Mouse (Mus musculus): ENCODE measurements around the gene Akt2.

Akt2 gene

DNA sequence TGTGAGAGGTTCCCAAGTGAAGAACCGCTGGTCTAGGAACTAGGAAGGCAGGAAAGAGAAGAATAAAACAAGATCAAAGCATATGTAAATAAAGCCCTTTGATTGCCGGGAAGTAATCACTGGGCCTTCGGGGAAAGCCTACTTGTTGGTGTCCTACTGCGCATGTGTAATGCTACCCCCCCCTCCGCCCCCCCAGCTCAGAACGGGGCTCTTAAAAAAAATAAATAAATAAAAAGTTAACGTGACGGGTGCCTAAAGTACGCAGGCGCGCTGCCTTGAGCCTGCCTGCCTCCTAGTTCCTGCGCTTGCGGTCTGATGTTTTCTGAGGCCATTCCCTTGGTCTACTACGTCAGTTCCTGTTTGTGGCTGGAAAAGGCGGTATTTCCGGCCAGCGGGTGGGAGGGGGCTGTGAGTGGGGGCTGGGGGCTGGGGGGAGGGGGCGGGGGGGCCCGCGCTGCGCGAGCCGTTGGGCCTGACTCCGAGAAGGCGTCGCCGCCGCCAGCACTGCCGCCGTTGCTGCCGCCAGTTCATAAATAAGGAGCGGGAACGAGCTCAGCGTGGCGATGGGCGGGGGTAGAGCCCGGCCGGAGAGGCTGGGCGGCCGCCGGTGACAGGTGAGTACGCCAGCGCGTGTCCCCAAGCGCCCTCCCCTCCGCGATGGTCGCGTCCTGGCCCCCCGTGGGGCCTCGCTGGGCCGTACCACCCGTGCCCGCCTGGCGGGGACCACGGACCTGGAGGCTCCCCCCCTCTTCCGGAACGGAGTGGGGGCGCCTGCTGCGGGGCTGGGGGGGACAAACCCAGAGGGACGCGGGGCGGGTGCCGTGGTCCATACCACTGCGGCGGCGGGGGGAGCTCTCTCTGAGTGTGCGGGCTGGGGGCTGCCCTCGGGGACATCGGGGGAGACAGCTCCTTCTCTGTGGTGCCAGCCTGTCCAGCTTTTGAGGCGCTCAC, at the start of gene Akt2:
TSS of gene Akt2 (plus strand) at position 287 of the 951 bp plus-strand sequence.
- DNase-seq: peak; percentile 96 to 98

DNA sequence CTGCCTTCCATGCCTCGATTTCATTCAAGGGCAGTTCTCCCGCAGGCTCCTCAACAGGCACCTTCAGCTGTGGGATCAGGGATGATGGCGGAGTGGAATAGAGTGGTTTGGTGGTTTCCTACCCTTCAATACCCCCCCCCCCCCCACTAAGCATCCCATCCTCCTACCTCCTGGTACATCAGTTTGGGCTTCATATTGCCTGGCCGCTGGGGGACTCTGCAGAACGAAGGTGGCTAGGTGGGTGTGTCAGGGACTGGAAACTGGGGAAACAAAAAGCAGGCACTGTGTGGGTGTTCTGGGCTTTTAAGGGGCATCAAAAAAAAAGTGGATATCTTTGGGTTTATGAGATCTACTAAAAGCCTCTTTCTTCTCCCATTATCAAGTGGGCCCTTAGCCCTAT, 49.4 kb upstream of the Akt2 start:
- DNase-seq: no peak

DNA sequence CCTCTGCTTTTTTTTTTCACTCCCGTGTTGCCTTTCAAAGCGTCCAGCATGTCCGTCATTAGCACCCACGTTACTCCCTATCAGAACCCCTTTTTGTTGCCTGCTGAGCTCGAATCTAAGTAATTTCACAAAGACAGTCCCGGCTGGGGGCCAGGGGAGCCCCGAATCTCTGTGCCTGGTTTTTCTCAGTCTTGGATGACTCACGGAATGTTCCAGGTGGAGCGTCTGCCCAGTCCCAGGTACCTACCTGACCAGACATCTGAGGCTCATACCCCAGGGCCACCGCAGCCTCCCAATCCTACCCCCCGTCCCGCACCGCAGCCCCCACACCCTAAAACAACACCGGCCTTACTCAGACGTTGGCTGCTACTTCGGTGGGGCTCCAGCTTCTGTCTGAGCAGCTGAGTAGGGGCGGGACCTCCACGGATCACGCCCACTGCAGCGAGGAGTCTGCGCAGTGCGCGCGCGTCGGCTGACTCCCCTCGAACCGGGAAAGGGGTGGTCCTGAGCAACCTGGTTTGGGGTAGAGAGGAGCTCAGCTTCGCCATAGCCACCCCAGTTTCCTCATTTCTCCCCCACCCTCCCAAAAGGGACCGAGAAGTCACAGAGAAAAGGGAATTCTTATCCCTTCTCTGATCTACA, 48.8 kb upstream of the Akt2 start:
- DNase-seq: peak; percentile 76 to 84

DNA sequence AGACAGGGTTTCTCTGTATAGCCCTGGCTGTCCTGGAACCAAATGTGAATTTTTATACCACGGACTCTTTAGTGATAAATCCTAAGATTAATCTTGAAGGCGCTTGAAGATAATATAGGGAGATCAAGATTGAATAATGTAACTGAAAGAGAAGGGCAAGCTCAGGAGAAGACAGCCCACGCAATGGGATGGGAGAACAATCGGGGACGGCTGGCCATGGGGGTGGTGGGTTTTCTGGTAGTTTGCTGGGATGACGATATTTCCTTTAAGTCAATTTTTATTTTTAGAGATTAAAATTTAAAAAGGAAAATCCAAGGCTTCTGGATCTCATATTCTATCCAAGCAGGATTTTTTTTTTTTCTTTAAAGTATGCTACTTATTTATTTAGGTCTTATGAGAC, 48.3 kb upstream of the Akt2 start:
- no peak for DNase-seq

DNA sequence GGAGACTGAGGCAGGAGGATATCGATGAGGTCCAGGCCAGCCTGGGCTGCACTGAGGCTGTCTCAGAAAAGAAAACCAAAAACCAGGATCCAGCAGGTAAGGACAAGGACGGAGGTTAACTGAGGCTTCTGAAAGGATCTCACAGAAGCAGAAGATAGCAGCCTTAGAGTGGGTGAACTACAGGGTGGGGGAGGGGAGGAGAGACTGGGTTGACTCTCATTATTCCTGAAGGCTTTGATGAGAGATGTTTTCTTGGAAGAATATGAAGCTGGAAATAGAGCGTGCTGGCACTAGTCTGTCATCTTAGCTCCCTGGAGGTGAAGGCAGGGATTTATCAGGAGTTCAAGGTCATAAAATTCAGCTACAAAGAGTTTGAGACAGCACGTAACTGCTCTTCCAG, 47.5 kb upstream of the Akt2 start:
- no peak for DNase-seq

DNA sequence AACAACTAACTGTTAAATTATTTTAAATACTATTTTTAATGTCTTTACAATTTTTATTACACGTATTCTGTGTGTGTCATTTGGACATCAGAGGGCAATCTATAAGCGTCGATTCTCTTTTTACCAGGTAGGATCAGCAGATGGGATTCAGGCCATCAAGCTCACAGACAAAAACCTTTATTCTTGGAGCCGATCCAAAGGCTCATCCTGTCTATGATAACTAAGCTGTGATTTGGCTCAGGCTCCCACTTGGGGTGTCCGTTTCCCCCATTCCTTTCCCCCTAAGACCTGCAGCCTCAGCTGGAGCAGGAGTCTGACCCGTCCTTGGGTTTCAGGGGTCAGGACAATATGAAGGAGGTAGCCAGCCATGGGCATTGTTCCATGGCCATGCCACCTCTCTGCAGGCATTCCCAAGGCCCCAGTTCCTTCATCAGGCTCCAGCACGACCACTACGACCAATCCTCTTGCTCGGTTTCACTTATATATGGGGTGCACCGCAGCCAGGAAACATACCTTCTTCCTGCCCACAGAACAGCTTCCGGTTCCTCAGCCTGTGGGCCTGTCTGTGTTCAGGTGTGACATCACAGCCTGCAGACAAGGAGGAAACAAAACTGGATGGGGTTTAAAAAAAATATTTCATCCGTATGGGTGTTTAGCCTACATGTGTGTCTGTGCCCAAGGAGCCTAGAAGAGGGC, 46.5 kb upstream of the Akt2 start:
- no peak for DNase-seq

DNA sequence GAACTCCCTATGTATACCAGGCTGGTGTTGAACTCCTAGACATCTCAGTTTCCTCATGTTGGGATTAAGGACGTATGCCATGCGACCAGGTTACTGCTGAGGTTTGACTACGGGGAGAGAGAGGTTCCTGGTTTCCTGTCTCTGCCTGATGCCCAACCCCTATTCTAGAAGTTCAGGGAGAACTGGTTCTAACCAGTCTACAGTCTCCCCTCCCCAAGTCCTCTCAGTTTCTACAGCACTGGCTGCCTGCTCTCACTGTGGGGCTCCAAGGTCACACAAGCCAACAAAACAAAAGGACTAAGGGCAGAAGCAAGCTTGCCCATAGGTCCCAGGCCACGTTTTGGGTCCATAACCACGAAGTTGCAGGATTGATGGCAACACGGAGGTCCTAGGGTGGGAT, 41.8 kb upstream of the Akt2 start:
- no peak for DNase-seq

DNA sequence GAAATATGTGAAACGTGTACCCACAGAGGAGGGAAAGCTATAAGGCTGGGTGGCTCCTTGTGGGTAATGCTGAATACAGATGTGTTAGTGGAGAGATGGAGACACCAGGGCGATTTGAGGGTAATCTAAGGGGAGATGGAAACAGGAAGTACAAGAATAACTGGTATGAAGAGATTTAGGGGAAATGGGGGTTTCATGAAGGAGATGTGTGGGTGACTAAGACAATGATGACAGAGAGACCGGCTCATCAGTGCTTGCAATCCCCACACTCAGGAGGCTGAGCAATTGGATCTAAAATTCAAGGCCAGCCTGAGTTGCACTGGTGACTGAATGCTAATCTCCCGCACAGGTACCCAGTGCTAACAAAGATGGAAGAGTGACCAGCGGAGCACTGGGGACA, 39.3 kb upstream of the Akt2 start:
- no peak for DNase-seq

DNA sequence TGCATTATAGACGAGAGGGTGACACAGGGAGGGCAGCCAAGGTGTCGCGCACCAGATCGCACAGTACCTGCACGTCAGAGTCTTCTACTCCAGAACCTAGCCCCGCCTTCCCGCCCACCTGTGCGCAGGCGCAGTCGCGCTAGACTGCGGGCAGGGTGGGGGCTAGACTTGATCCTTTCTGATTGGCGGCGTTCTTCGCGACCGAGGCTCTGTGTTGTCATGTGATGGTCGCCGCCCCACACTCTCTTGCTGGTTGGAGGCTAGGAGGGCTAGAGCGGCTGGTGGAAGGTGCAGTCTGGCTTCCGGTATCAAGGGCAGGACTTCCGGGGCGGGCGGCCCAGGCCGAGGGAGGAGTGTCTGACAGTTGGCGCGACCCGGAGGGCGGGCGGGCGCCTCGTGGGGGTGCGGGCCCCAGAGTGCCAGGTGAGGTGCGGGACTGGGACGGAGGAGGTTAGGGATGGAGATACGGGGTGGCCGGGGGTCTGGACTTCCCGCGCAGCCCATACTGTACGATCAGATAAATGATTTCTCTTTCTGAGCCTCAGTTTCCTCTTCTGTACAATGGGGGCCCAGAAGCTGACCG, 38.3 kb upstream of the Akt2 start, which contains the start of the genes Pld3 and 2310022A10Rik:
TSS of gene Pld3 (minus strand) at position 288 of the 583 bp plus-strand sequence.
TSS of gene 2310022A10Rik (plus strand) at position 303 of the 583 bp plus-strand sequence.
- DNase-seq: peak; percentile 95 to 98

DNA sequence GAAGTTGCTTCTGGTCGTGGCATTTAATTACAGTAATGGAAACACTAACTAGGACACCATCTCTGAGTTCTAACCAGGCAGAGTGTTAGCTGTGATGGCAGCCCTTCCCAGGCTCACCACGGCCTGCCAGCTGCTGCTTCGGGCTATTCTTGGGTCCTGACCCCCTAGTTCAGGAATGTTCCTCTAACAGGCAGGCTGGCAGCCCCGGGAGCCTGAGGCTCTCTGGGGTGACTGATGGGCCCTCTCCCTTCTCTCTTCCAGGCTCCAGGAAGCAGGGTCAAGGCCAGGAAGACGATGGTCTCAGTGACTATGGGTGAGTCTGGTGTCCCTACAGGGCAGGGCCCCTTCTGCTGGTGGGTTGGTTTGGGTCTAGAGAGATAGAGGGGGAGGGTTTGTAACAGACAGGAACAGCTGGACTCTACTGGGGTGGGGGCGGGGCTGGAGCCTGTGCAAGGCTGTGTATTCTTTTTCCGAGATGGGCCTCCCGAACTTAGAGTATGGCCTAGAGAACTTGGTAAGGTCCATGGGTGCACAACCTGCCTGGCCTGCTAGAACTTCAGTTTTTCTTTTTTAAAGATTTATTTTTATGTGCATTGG, 31.0 kb upstream of the Akt2 start:
- DNase-seq: no peak

DNA sequence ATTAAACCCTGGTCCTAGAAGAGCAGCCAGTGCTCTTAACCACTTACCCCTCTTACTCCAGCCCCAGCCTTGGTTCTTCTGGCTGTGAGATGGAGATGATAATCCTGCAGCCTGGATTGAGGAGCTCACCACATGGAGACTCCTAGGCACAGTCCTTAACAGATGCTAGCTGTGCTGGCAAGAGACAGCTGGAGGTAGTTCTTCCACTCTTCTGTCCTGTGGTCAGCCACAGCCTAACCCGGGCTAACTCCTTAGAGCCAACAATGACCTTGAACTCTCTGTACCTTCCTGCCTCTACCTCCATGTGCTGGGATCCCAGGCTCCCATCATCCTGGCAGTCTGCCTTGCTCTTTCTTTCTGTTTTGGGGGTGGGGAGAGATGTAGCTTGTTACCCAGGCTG, 30.4 kb upstream of the Akt2 start:
- DNase-seq: no peak

DNA sequence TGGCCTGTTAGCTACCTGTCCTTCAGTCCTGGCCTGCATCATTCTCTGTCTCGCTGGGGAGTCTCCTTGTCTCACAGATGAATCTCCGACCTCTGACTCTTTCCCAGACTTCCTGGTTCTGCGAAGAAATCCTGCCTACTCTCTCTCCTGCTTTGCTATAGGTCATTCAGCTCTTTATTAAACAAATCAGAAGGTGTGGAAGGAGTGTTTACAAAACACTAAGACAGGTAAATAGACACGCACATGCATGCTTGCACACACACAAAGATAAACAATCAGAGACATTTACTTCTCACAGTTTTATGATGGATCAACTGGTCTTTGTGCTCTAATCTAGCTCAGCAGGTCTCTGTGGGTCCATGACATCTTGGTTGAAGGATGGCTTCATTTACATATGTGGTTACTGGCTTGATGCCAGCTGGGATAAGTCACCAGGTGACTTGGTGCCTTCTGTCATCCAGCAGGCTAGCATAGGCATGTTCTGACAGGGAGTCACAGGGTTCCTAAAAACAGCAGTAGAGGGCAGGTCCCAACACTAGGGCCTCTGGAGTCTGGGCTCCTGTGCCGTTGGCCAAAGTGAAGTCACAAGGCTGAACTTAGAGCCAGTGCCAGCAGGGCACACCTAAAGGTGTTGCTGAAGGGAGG, 21.6 kb upstream of the Akt2 start:
- DNase-seq: peak in 1 of 2 experiments; percentile 26

DNA sequence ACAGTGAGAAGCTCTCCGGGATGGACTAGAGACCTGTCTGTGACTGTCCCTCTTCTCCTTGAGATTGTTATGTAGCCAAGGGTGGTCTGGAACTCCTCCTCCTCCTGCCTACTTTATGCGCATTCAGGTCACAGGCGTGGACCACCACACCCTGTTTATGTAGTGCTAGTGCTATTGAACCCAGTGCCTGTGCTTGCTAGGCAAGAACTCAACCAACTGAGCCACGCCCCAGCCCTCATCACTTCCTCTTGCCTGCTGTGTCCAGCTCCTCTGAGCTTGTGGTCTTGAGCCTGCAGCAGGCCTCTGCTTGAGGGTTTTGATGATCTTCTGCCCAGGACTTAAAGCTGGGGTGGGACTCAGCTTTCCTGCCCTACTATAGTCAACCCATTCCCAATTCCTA, 19.2 kb upstream of the Akt2 start:
- no peak for DNase-seq

DNA sequence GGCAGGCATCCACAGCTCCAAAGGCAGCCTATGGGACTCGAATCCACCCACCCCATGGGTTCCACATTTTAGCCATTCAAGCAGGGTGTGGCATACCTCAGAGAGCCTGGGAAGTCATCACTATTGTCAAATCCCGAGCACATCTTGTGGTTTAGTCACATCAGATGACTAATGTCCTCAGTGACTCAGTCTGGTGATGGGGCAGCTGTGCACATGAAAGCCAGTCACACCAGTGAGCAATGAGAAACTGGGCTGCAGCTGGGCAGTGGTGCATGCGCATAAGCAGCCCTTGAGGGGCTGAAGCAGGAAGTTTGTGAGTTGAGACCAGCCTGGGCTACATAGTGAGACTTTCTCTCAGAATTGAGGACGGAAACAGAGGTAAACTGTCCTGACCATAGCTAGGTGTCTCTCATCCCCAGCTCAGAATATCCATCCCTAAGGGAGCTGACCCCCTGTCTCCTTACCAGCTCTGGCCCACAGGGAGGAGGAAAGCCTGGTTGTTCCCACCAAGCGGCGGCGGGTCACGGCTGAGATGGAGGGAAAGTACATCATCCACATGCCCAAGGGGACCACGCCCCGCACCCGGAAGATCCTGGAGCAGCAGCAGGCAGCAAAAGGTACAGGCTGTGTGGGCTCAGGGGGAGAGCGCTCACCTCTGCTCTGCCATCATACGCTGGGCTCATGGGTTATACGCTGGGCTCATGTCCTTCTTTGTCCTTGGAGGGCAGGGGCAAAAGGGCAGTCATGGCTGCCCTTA, 17.1 kb upstream of the Akt2 start:
- no peak for DNase-seq

DNA sequence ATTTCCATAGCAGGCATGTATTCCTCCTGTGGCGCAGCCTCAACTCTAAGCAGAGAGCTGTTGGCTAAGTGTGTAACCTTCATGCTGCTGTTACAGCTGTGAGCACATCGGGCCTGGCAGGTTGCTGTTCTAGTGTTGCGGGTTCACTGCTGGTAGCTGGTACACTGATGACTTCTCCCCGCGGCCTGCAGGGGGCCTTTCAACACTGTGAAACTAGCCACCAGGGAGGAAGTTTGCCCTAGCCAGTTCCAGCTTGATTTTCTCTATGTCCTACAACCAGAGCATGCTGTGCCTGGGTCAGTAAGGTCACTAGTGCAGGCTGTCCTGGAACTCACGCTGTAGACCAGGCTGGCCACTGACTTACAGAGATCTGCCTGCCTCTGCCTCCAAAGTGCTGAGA, 14.4 kb upstream of the Akt2 start:
- peak; percentile 57 to 63 for DNase-seq

DNA sequence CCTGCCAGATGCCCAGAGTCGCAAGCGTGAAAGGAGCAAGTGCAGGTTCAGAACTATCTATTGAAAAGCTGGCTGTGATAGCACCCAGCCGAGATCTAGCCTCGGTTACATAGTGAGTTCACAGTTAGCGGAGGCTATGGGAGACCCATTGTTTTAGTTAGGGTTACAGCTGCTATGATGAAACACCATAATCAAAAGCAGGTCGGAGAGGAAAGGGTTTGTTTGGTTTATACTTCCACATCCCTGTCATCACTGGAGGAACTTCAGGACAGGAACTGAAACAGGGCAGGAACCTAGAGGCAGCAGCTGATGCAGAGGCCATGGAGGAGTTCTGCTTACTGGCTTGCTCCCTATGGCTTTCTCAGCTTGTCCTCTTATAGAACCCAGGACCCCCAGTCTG, 13.8 kb upstream of the Akt2 start:
- DNase-seq: no peak

DNA sequence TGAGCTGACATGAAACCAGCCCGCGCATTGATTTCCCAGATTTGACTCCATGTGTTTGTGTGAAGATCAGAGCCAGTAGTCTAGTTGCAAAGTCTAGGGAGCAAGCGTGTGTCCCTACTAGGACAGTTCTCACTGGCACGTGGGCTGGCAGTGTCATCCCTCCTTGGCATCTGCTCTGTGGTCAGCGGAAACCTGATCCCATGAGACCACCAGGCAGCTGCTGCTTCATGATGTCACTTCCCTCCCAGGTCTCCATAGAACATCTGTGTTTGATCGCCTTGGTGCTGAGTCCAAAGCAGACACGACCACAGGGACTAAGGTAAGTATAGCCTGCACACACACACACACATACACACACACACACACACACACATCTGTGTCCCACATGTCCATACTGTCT, 12.9 kb upstream of the Akt2 start:
- no peak for DNase-seq

DNA sequence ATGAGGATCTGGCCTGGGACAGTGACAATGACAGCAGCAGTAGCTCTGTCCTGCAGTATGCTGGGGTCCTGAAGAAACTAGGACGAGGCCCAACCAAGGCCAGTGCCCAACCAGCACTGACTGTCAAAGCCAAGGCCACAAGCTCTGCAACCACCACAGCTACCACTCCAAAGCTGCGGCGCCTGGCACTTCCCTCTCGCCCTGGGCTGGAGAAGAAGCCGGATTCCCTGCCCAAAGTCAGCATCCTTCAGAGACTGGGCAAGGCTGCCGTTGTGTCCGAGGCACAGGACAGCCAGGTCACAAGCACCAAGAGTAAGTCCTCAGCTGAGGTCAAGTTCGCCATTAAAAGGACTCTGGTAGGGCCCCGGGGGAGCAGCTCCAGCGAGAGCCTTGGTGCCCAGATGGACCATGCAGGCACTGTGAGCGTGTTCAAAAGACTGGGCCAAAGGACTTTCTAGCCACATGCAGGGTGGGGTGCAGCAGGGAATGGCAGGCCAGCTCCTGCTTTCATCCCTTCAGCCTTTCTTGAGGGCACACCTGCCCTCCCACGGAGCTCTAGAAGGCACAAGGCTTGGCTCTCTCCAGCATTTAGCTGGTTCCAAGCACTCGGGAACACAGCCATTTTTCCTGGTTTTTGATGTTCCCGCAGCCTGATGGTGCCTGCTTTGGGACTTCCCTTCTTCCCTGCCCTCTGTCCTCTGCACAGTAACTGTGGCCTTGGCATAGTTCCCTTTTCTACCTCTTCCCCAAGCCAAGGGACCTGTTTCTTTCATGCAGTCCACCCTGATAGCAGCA, 10.8 kb upstream of the Akt2 start:
- no peak for DNase-seq

DNA sequence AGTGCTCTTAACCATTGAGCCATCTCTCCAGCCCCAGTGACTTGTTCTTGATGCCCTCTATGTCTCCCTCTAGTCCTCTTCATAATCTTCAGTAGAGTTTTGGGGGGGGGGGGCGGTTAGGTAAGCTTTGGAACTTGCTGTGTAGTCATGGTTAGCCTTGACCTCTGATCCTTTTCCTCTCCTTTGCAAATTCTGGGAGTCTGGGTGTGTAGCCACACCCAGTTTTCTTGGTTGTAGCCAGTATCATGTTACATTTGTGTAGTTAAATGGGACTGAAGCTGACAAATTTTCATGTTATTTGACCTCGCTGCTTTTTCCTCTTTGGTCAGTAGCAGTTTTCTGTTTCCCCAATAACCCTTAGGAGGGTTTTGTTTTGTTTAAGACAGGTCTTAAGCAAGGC, 4.5 kb upstream of the Akt2 start:
- no peak for DNase-seq

DNA sequence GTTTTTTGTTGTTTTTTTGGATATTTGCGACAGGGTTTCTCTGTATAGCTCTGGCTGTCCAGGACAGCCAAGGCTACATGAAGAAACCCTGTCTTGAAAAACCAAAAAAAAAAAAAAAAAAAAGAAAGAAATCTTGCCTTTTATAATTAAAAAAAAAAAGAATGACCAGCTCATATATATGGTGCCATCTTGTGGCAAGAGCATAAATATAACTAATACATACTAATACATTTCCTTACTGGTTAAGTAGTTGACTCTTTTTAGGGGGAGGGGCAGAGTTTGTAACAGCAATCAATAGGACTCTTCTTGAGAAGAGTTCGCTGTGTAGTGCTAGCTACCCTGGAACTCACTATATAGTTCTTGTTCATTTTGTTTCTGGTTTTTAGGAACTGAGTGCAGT, 3.6 kb upstream of the Akt2 start:
- DNase-seq: no peak

DNA sequence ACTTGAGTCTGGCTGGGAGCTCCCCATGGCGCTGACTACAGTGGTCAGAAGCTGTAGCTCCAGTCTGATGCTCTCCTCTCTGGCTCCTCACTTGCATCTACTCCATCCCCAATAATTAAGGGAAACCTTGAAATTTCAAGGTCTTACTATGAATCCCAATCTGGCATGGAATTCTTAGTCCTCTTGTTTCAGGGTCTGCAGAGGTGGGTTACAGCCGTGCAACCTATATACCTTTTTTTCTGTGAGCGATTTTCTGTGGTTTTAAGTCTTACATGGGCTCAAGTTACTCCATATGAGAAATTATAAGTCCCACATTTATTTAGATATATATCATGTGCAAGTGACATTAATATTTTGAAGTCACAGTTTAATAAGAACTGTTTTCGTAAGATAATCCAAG, 1.3 kb upstream of the Akt2 start:
- no peak for DNase-seq

Data from cerebellum, postnatal 36 days (tissue).